Mouse (Mus musculus) CH12.LX (cell line): ENCODE measurements around the gene Ube2v1. TPM values are rescaled to one million over a fixed set of nuclear protein-coding genes. Genes with fewer than 3 reads are reported as not detected.

ENCODE experiments used
- DNase-seq: peaks from one replicate; pipeline ENCODE4 v3.0.0-alpha.2; 2013; ENCODE audit errors: extremely low read depth
- H3K27ac ChIP-seq: 2 replicates; pipeline ENCODE4 v1.5.1; 2012; ENCODE audit warnings: low read depth, mild to moderate bottlenecking, control low read depth, moderate library complexity; ENCODE audit not compliant: insufficient read depth
- H3K27me3 ChIP-seq: replicated peaks from 2 replicates; pipeline ENCODE3; 2012; ENCODE audit warnings: inconsistent platforms
- H3K36me3 ChIP-seq, 2 experiments: replicated peaks in 1 of 2; 2 replicates each; pipeline versions ENCODE3 to v1.6.1; 2012; ENCODE audit warnings: inconsistent platforms in 1 of 2, low read length in 1 of 2, mild to moderate bottlenecking in 1 of 2, mixed read lengths in 1 of 2, moderate library complexity in 1 of 2; ENCODE audit not compliant: control insufficient read depth in 1 of 2, insufficient read depth in 1 of 2
- H3K4me1 ChIP-seq, 2 experiments: 2 replicates each; pipeline ENCODE4 v1.6.1; 2012; ENCODE audit warnings: inconsistent platforms in 1 of 2, moderate library complexity in 1 of 2; ENCODE audit not compliant: insufficient read depth in 2 of 2, control insufficient read depth in 1 of 2
- H3K4me2 ChIP-seq: 2 replicates; pipeline ENCODE4 v1.6.1; 2012; ENCODE audit warnings: low read depth, mild to moderate bottlenecking, control low read depth; ENCODE audit not compliant: poor library complexity, insufficient read depth, severe bottlenecking
- H3K4me3 ChIP-seq, 3 experiments: fragments of 150-350 bp in 1 of 3; sonication (generic) in 1 of 3; replicated peaks in 1 of 3; 2 replicates each; pipeline versions ENCODE3 to v1.5.1; 2011 to 2012; ENCODE audit warnings: low read depth in 2 of 3, low read length in 2 of 3, mild to moderate bottlenecking in 2 of 3, moderate library complexity in 2 of 3, control low read depth in 1 of 3, improper control_type of control experiment in 1 of 3, inconsistent platforms in 1 of 3, mixed read lengths in 1 of 3; ENCODE audit not compliant: poor library complexity in 1 of 3
- H3K79me2 ChIP-seq: replicated peaks from 2 replicates; pipeline ENCODE4 v1.6.1; 2012; ENCODE audit warnings: mild to moderate bottlenecking, moderate library complexity; ENCODE audit not compliant: control insufficient read depth, poor library complexity, insufficient read depth, severe bottlenecking; ENCODE audit errors: extremely low read depth
- H3K9ac ChIP-seq: 2 replicates; pipeline ENCODE4 v1.6.1; 2012; ENCODE audit warnings: low read depth, mild to moderate bottlenecking, control low read depth, moderate library complexity; ENCODE audit not compliant: insufficient read depth
- H3K9me3 ChIP-seq: replicated peaks from 2 replicates; pipeline ENCODE3; 2012; ENCODE audit warnings: low read length, inconsistent platforms, mixed read lengths
- BHLHE40 ChIP-seq: IDR thresholded peaks from 2 replicates; pipeline ENCODE4 v1.6.1; 2011; ENCODE audit warnings: mild to moderate bottlenecking, low read depth, low read length, improper control_type of control experiment
- CHD1 ChIP-seq: IDR thresholded peaks from 2 replicates; pipeline ENCODE4 v1.6.1; 2012; ENCODE audit warnings: low read depth, low read length, improper control_type of control experiment, inconsistent platforms
- CHD2 ChIP-seq: IDR thresholded peaks from 2 replicates; pipeline ENCODE4 v1.6.1; 2011; ENCODE audit warnings: low read length, improper control_type of control experiment
- CTCF ChIP-seq, 2 experiments: IDR thresholded peaks in 1 of 2; conservative IDR thresholded peaks in 1 of 2; 2 replicates each; pipeline ENCODE4 v1.5.1; 2011 to 2012; ENCODE audit warnings: low read depth in 2 of 2, low read length in 2 of 2, improper control_type of control experiment in 1 of 2, inconsistent platforms in 1 of 2, mild to moderate bottlenecking in 1 of 2, moderate library complexity in 1 of 2
- ELF1 ChIP-seq: IDR thresholded peaks from 2 replicates; pipeline ENCODE4 v1.6.1; 2014; ENCODE audit warnings: low read depth, mild to moderate bottlenecking, inconsistent platforms, low read length, improper control_type of control experiment
- GABPA ChIP-seq: IDR thresholded peaks from 2 replicates; pipeline ENCODE4 v1.6.1; 2012; ENCODE audit warnings: low read depth, low read length, improper control_type of control experiment, inconsistent platforms; ENCODE audit not compliant: insufficient replicate concordance
- IRF4 ChIP-seq: IDR thresholded peaks from 2 replicates; pipeline ENCODE4 v1.6.1; 2014; ENCODE audit warnings: low read depth, mild to moderate bottlenecking, inconsistent platforms, low read length, improper control_type of control experiment
- JUN ChIP-seq: IDR thresholded peaks from 2 replicates; pipeline ENCODE4 v1.6.1; 2011; ENCODE audit warnings: low read depth, mild to moderate bottlenecking, low read length, improper control_type of control experiment, moderate library complexity; ENCODE audit not compliant: insufficient read depth
- JUND ChIP-seq: conservative IDR thresholded peaks from 2 replicates; pipeline ENCODE4 v1.6.1; 2011; ENCODE audit warnings: low read depth, low read length, improper control_type of control experiment
- KAT2A ChIP-seq: IDR thresholded peaks from 2 replicates; pipeline ENCODE4 v1.6.1; 2012; ENCODE audit warnings: low read length, improper control_type of control experiment, inconsistent platforms; ENCODE audit not compliant: insufficient replicate concordance
- MAFK ChIP-seq: IDR thresholded peaks from 2 replicates; pipeline ENCODE4 v1.6.1; 2011; ENCODE audit warnings: low read length, improper control_type of control experiment; ENCODE audit not compliant: insufficient replicate concordance
- MEF2A ChIP-seq: IDR thresholded peaks from 2 replicates; pipeline ENCODE4 v1.6.1; 2014; ENCODE audit warnings: low read depth, mild to moderate bottlenecking, inconsistent platforms, low read length, improper control_type of control experiment, borderline replicate concordance
- MXI1 ChIP-seq: IDR thresholded peaks from 2 replicates; pipeline ENCODE4 v1.6.1; 2011; ENCODE audit warnings: mild to moderate bottlenecking, low read depth, low read length, improper control_type of control experiment
- MYC ChIP-seq: IDR thresholded peaks from 2 replicates; pipeline ENCODE4 v1.6.1; 2011; ENCODE audit warnings: low read depth, mild to moderate bottlenecking, improper control_type of control experiment, low read length
- NRF1 ChIP-seq: IDR thresholded peaks from 2 replicates; pipeline ENCODE4 v1.6.1; 2014; ENCODE audit warnings: low read depth, mild to moderate bottlenecking, inconsistent platforms, low read length, improper control_type of control experiment, moderate library complexity
- POLR2A ChIP-seq: IDR thresholded peaks from 2 replicates; pipeline ENCODE4 v1.6.1; 2011; ENCODE audit warnings: low read depth, mild to moderate bottlenecking, improper control_type of control experiment, low read length
- POLR2AphosphoS2 ChIP-seq: IDR thresholded peaks from 2 replicates; pipeline ENCODE4 v1.6.1; 2011; ENCODE audit warnings: low read depth, low read length, improper control_type of control experiment
- RAD21 ChIP-seq: IDR thresholded peaks from 2 replicates; pipeline ENCODE4 v1.6.1; 2011; ENCODE audit warnings: low read depth, mild to moderate bottlenecking, low read length, improper control_type of control experiment, moderate library complexity
- SIN3A ChIP-seq: IDR thresholded peaks from 2 replicates; pipeline ENCODE4 v1.6.1; 2012; ENCODE audit warnings: low read length, improper control_type of control experiment, inconsistent platforms
- SMC3 ChIP-seq: IDR thresholded peaks from 2 replicates; pipeline ENCODE4 v1.6.1; 2011; ENCODE audit warnings: low read depth, low read length, improper control_type of control experiment
- UBTF ChIP-seq: IDR thresholded peaks from 2 replicates; pipeline ENCODE4 v1.6.1; 2012; ENCODE audit warnings: low read depth, mild to moderate bottlenecking, inconsistent platforms, low read length, improper control_type of control experiment, moderate library complexity
- USF1 ChIP-seq: IDR thresholded peaks from 2 replicates; pipeline ENCODE4 v1.6.1; 2014; ENCODE audit warnings: low read depth, mild to moderate bottlenecking, inconsistent platforms, low read length, improper control_type of control experiment
- USF2 ChIP-seq: conservative IDR thresholded peaks from 2 replicates; pipeline ENCODE4 v1.6.1; 2011; ENCODE audit warnings: low read depth, low read length, improper control_type of control experiment
- ZC3H11A ChIP-seq: IDR thresholded peaks from 2 replicates; pipeline ENCODE4 v1.6.1; 2012; ENCODE audit warnings: low read depth, mild to moderate bottlenecking, inconsistent platforms, low read length, improper control_type of control experiment
- ZKSCAN1 ChIP-seq: IDR thresholded peaks from 2 replicates; pipeline ENCODE4 v1.6.1; 2012; ENCODE audit warnings: low read depth, inconsistent platforms, low read length, improper control_type of control experiment, borderline replicate concordance
- ZMIZ1 ChIP-seq: IDR thresholded peaks from 2 replicates; pipeline ENCODE4 v1.6.1; 2012; ENCODE audit warnings: low read depth, mild to moderate bottlenecking, inconsistent platforms, low read length, improper control_type of control experiment
- ZNF384 ChIP-seq: IDR thresholded peaks from 2 replicates; pipeline ENCODE4 v1.6.1; 2012; ENCODE audit warnings: low read depth, low read length, improper control_type of control experiment, inconsistent platforms
- dilution Hi-C: fragments of 300-500 bp; cut with MboI; formaldehyde crosslinking; loops from 2 replicates; pipeline ENCODE4 v1.14.3; 2020; ENCODE audit warnings: low sequenced_read_pairs; ENCODE audit not compliant: extremely low pct_unique_long_range_greater_than_20kb, extremely low pct_ligation_motif_present
- in situ Hi-C: fragments of 300-500 bp; cut with MboI; formaldehyde crosslinking; loops from 3 replicates; pipeline ENCODE4 v1.14.3; 2019; ENCODE audit warnings: low sequenced_read_pairs, low pct_ligation_motif_present, low pct_unique_long_range_greater_than_20kb, mixed read lengths
- polyA plus RNA-seq: library from polyadenylated mRNA; unstranded; fragments of >175 nt; gene quantifications from 2 replicates; pipeline ENCODE4 v1.2.1, GENCODE M21; 2012; ENCODE audit warnings: low read depth; ENCODE audit not compliant: insufficient read length
- total RNA-seq, 2 experiments: library from RNA; depleted of rRNA; stranded (reverse); fragments of 300-350 nt in 1 of 2; fragments of >200 nt in 1 of 2; gene quantifications; 2 replicates each; pipeline ENCODE4 v1.2.3; 2012 to 2014

Ube2v1 gene
- total and polyA plus RNA-seq, 3 experiments: 92.8 to 184 (median 126) TPM

DNA sequence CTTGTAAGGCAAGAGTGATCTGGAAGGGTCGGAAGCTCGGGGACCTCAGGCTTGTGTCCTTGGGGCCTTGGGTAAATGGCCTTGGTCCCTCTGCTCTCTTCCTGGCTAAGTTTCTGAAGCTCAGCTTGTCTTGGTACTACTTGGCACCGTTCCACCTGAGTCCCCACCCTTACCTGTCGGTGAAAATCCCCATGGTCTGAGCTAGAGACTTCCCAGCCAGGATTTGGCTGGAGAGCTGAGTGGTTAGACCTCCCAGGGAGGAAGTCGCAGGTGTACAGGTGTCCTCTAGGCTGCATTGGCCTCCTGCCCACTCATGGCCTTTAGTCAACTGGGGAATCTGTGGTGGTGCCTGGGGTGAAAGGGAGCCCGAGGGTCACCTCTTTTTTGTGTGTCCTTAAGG lies 61.1 kb downstream of the Ube2v1 start:
- dilution Hi-C loops: no loop called here
- DNase-seq: no peak
- Histone ChIP-seq H3K9me3 (no peaks in the 10 kb centered on the region), H3K4me2 (no peak overlapping the region), H3K4me3 (no peak overlapping the region), H3K79me2 (no peaks in the 10 kb centered on the region), H3K27ac (no peak overlapping the region), H3K4me1 (peaks cover 23 to 66% of the 10 kb centered on the region in 2 experiments), H3K27me3 (no peaks in the 10 kb centered on the region), H3K36me3 (peaks cover 9 to 56% of the 10 kb centered on the region in 2 experiments), H3K9ac (no peak overlapping the region)
- in situ Hi-C loops: no loop called here
- TF ChIP-seq KAT2A (no peak), MXI1 (no peak), ZMIZ1 (no peak), NRF1 (no peak), GABPA (no peak), JUND (no peak), MYC (no peak), ZKSCAN1 (no peak), RAD21 (no peak), JUN (no peak), MEF2A (no peak), USF1 (no peak), POLR2A (no peak), UBTF (no peak), USF2 (no peak), BHLHE40 (no peak)

GRCm38 (mm10) chr2:167569934-167570651 lies 61.8 kb downstream of the Ube2v1 start:
- H3K27me3 ChIP-seq: no peaks in the 10 kb centered on the region
- no peak overlapping the region for H3K4me2 ChIP-seq
- in situ Hi-C loops: no loop called here
- TF ChIP-seq MEF2A (no peak), UBTF (no peak), ELF1 (no peak), ZC3H11A (no peak), ZMIZ1 (no peak), POLR2AphosphoS2 (no peak), CTCF (conservative IDR thresholded peaks at IDR 0.05 in 1 of 2, IDR thresholded peaks at IDR 0.05 in 1 of 2; ENCODE audit: low read depth in 2 of 2, low read length in 2 of 2) (no peak), CHD1 (no peak), IRF4 (no peak), ZNF384 (no peak), BHLHE40 (no peak), MAFK (no peak), CHD2 (no peak), SMC3 (no peak), SIN3A (no peak)
- H3K9ac ChIP-seq: no peak overlapping the region
- H3K36me3 ChIP-seq: peaks cover 7 to 48% of the 10 kb centered on the region in 2 experiments
- no peaks in the 10 kb centered on the region for H3K9me3 ChIP-seq
- H3K4me1 ChIP-seq: peaks cover 26 to 69% of the 10 kb centered on the region in 2 experiments
- dilution Hi-C loops: no loop called here
- no peak overlapping the region for H3K4me3 ChIP-seq
- H3K79me2 ChIP-seq: no peaks in the 10 kb centered on the region
- H3K27ac ChIP-seq: no peak overlapping the region
- no peak for DNase-seq
